Mouse (Mus musculus): Measurements from ENCODE around the gene 4933411K16Rik. TPM values are rescaled to one million over a fixed set of nuclear protein-coding genes. Genes with fewer than 3 reads are reported as not detected.

4933411K16Rik gene
- under 1 TPM; 0.35 to 0.36 TPM for total RNA-seq (2021)
- long read RNA-seq, experiment 1, result 0 reads
- long read RNA-seq, experiment 2, result 0 reads

DNA sequence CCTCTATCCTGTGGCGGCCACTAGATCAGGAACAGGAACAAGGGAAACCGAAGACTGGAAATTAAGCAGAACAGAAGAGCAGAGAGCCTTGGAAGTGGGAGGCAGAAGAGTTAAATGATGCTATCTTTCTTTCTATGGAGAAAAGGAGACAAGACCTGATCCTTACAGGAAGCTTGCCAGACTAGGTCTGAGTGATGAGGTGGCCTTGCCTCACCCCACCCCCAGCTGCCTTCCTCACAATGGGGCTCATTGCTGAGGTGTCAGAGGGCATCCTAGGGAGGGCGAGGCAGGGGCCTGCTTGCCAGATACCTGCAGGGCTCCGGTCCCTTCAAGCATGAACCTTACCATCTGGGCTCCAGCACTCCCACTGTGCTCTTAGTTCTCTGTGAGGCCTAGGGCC lies at the start of gene 4933411K16Rik:
Gene 4933411K16Rik (plus strand): TSS at position 301 of the 400 bp plus-strand sequence.
- DNase-seq (ENCODE audit: low spot score in 2 of 2), result no peak

DNA sequence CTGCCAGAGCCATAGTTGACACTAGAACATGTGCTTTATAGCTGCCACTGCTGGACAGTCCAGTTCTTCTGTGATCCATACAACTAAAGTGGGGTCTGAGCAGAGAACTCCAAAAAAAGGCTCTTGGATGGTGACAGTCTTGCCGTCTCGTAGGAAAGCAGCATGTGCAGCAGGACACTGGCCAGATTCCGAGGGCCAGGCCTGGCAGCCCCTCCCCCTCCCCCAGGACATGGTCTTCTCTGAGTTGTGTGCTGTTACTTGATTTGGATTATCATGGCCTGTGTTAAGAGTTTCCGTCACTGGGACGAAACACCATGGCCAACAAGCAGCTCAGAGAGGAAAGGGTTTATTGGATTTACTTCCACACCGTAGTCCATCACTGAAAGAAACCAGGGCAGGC lies 47.8 kb upstream of the 4933411K16Rik start:
- DNase-seq (ENCODE audit: low spot score in 2 of 2), result no peak

DNA sequence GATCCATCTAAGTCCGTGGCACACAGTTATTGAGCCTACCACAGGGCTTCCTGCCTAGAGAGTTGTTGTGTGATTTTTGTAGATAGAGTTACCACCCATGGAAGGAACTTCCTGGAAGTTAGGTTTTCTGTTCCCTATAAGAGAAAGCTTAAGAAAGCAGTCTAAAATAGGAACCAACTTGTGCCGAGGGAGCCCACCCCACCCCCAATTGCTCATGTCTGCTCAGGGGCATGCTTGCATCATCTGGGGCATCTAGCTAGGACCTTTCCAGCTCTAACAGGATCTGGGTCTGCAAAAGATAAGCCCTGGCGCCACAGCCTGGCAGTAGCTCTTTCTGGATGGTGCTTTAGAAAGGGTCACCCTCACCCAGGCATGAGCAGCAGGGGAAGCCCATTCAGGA lies 46.4 kb upstream of the 4933411K16Rik start:
- no peak for DNase-seq (ENCODE audit: low spot score in 2 of 2)

DNA sequence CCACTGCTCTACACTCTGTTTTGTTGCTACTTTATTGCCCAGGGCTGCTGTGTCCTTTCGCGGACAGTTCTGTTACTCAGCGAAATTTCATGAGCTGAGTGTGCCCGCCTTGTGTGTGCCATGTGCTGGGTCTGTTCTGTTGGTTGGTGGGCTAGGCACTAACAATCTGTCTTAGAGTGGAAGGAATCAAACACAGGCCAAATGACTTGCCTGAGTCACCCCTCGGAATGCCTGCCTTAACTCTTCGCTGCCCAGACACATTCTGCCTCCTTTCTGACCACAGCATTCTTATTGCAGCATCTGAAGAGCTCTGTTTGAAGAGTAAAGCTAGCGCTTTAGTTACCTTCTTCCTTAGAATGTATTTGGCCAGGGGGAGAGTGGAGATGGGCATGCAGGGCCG lies 45.5 kb upstream of the 4933411K16Rik start:
- no peak for DNase-seq (ENCODE audit: low spot score in 2 of 2)

DNA sequence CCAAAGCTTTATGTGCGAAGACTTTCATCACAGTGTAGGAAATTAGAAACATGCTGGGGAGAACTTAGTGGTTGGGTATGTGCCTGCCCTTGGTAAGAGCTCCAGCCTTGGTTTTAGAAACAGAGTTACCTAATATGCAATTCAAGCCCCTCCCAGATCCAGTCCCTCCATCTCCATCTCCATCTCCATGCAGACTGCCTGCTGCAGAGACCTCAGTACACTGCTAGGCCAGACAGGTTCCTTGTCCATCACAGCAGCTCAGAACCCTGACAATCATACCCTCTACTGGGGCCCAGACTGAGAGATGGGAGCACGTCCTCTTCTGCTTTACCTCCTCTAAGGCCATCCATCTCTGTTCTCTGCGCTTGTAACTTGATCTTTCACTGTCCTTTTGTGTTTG lies 43.5 kb upstream of the 4933411K16Rik start:
- DNase-seq (ENCODE audit: low spot score in 2 of 2), result no peak

DNA sequence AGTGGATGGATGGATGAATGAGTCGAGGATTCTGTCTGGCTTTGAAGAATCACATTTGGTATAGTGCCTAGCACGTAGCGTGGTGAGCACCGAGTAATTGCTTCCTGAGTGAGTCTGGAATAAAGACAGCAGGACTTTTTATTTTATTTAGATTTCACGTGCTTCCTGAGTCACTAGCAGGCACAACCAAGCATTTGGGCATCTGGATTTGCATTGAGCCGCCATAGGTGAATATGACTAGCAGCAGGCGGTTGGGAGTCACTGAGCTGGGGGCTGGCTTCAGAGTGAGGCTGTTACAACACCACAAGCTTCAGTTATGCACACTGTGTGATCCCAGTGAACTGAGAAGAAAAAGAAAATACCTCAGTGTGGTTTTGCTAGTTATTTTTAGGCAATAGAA lies 43.0 kb upstream of the 4933411K16Rik start:
- DNase-seq (ENCODE audit: low spot score in 2 of 2), result no peak

DNA sequence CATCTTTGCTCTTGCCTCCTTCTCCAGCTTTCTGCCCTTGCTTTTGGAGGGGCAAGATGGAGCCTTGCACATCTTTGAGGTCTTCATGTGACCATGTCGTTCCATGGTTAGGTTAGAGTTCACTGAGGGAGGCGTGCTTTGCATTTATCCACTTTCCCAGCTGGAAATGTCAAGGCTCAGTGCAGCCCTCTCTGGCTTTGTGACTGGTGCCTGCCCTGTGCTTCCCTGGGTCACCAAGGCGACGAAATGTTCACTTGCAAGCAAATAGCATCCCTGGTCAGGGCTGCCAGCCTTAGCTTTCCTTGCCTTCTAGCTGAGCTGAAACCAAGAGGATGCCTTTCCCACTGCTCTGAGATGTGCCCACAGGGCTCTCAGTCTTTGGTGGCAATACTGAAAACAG lies 41.6 kb upstream of the 4933411K16Rik start:
- no peak for DNase-seq (ENCODE audit: low spot score in 2 of 2)

DNA sequence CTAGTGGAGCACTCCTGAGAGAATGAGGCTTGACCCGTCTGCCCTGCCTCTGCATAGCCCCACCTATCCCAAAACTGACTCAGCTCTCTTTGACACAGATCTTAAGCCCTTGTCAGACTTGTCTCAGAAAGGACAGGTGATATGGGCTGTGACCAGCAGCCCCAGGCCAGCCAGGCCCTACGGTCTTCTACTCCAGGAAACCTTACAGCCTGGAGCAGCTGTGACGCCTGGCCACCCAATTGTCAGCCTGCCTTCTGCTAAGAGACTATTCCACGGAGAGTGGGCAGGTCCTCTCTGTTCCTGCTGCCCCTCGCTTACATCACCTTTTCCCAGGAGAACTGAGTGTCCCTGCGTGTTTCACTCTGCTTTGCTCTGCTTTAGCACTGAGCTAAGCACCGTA lies 40.9 kb upstream of the 4933411K16Rik start:
- DNase-seq (ENCODE audit: low spot score in 2 of 2), result no peak

DNA sequence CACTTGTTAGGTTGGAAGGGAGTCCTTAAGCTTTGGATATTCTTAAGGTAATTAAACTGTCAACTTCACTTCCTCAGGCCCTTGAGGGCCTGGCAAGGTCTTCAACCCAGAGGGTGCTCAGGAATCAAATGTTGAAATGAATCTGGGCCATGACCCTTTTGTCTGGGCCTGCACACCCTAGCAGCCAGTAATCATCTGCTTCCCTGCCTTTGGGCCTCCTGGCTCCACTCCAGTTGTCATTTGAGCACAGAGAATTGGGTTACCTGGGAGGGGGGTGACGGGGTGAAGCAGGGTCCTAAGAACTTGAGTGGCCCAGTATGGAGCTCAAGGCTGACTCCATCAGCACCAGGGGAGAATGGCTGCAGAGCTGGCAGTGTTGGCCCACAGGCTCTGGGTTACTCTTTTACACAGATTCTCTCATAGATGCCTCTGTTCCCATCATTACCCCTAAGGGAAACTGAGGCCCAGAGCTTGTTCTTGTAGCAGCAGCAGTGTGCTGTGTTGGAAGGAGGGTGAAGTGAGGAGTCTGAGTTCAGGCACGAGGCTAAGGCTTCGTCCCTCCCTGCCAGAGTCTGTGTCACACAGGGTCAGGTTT lies 37.7 kb upstream of the 4933411K16Rik start:
- no peak for DNase-seq (ENCODE audit: low spot score in 2 of 2)

DNA sequence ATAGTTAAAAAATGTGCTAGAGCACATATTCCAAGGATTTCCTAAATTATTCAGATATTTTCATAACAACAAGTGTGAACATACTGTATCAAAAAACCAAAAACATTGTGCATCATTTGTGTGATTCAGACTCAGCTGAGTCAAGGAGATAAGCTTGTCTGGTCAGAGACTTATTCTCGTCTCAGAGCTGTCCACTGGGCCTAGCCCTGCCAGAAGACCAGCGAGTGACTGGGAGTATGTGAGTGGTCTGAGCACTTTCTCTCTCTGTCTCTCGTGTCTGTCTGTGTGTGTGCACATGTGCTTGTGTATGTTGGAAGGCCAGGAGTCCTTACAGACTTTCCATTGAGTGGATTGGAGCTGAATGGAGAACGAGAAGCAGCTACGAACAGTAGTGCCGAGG lies 37.0 kb upstream of the 4933411K16Rik start:
- DNase-seq (ENCODE audit: low spot score in 2 of 2), result no peak

DNA sequence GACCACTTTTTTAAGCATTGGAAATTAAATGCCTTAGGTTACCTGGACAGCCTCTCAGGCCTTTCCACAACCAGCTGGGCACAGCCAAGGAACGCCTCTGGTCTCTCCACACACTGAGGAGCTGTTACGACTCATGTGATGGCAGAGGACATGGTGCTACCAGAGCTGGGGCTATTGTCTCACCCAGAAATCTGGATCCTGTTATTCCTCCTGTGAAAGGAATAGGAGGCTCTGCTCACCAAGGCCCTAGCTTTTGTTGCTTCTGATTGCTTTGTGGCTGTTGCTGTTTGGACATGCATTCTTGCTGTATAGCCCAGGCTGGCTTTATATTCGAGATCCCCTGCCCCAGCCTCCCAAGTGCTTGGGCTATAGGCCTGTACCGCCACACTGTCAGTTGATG lies 35.8 kb upstream of the 4933411K16Rik start:
- DNase-seq (ENCODE audit: low spot score in 2 of 2), result no peak

DNA sequence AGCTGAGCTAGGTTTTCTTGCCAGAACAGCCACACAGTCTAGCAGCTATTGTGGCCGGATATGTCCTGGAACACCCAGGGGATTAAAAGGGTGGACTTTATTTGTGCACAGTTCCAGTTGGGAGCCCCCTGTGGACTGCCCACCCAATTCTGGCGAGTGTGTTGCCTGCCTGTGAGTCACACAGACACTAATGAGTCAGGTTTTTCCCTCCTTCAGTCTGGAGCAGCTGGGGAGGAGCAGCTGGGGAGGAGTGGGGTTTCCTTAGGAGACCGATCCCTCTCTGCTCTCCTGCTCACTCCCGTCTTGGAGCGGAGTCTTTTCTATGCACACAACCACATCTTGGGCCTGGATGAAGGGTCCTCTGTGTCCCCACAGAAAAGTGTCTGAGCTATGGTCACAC lies 35.2 kb upstream of the 4933411K16Rik start:
- no peak for DNase-seq (ENCODE audit: low spot score in 2 of 2)

DNA sequence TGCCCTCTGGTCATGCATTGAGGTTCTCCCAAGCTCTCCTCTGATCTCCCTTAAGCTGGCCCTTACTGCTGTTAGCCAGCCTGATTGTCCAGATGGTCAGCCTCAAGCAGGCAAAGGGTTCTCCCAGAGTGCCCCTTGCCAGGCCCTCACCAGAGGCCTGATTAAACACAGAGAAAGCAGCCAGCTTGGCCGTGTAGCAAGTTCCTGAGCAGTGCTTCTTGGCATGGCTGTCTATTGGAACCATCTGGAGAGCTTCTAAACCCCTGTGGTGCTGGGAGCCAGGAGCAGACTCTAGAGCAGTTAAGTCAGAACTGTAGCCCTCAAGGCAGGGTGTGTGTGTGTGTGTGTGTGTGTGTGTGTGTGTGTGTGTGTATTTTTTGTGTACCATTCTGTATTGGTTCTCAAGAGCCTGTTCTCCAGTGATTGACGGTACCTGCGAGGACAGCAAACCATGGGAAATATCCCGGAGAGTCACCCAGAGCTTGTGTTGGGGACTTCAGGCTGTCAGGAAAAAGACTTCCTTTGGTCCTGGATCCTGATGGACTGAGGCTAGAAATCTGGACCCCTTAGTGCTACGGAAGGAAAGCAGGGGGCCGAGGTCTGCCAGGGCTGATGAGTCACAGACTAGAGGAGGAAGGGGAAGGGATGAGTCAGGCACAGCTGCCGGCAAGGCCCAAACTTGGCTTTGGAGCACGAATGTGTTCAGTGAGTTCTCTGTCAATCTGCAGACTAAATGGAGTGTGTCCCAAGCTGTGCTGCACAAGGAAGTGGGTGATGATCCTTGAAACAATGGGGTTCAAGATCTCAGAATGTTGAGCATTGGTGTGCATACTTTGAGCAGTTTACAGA lies 34.4 kb upstream of the 4933411K16Rik start:
- peak; percentile 43 to 64 for DNase-seq (ENCODE audit: low spot score in 2 of 2)

DNA sequence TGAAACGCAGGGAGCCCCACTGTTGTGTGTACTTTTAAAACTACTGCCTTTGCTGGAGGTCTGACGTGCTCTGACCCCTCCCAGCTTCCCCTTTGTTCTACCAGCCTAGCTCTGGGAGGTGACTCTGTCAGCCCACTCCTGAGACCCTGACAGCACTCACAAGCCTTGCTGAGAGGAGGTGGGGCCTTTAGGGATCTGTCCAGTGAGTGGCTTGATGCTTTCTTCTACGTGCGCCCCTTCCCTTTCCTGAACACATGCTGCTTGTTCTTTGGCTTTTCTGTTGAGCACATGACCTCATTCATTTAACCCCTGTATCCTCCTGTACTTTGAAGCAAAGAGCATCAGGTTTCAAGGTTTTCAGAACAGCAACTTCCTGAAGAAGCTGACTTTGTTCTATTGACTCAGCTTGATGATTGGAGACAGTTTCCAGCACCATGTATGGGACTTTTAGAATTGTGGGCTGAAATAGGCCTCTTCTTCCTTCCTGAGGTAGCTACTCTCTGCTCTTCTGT lies 33.0 kb upstream of the 4933411K16Rik start:
- no peak for DNase-seq (ENCODE audit: low spot score in 2 of 2)

DNA sequence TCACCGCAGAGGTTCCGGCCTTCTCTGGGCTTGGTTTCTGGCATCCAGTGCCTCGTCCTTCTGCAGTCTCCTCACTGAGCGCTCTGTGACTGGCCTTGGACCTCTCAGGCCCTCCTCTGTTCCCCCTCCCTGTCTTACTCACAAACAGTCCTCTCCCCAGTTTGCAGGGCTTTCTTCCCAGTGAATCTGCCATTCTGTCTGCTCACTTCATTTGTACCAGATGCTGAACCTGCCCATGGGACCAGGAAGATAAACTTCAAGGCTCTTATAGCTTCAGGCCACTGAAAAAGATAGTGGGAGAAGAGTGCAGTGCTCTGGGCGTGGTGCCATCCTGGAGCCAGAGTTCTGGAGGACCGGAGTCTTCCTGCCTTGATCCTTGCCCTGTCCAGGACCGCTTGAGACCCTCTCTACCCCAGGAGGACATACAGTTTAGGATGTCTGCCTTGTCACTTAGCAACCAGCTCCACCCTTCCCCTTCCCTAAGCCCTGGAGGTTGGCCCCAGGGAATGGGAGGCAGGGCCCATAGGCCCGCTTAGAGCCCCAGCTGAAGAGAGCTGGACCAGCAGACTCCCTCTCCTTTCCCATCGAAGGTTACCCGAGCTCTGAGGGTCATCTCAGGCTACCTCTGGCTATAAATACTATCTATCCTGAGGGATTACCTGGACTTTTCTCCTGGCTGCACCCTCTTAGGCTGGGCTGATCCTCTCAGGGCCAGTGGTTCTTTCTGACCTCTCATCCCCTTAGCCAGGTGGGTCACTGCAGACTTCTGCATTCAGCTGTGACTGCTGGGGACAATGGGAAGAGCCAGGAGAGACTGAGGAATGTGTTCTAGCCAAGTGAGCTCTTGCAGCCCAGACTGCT lies 30.1 kb upstream of the 4933411K16Rik start:
- DNase-seq (ENCODE audit: low spot score in 2 of 2), result no peak

DNA sequence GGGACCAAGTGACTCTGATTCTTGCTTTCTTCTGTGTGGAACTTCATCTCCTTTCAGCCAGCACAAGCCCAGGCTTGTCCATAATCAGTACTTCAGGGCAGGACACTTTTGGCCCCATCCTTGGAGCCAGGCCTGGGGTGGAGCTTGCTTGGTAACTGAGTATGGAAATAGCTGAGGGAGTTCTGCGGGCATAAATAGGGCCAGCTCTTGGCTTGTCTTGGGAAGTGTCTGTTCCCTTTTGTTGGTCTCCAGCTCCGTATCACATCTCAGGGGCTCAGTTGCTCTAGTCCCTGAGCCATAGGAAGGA lies 29.6 kb upstream of the 4933411K16Rik start:
- DNase-seq (ENCODE audit: low spot score in 2 of 2), result no peak

DNA sequence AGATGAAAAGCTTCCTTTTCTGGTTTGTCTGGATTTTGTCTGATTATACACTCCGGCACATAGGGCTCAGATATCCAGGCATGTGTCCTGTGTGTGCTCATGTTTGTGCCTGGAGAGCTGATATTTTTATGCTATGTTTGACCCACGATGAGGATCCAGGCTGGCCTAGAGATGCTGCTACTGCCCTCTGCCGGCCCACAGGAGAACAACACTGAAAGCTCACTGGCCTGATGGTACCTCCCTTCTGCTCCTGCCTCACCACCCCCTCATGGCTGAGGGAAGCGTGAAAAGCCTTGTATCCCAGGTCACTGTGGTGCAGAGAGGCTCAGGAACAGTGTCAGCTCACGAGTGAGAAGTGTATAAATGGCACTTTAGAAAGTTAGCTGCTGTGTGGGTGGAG lies 25.9 kb upstream of the 4933411K16Rik start:
- peak; percentile 82 to 87 for DNase-seq (ENCODE audit: low spot score in 2 of 2)

DNA sequence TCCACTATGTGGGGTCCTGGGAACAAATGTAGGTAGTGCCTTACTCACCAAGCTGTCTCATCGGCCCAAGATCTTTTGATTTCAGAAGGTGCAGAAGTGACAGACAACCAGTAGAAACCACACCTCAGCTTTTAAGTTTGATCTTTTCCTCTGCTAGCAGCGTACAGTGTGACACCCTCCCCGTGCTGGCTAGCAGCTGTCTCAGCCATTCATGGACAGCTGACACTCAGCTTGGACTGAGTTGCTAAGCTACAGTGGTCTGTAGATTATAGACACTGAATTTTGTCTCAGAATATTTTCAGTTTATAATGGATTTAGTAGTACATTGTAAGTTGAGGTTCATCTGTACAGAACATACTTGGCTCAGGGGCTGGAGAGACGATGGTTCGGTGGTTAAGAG lies 20.9 kb upstream of the 4933411K16Rik start:
- DNase-seq (ENCODE audit: low spot score in 2 of 2), result no peak

DNA sequence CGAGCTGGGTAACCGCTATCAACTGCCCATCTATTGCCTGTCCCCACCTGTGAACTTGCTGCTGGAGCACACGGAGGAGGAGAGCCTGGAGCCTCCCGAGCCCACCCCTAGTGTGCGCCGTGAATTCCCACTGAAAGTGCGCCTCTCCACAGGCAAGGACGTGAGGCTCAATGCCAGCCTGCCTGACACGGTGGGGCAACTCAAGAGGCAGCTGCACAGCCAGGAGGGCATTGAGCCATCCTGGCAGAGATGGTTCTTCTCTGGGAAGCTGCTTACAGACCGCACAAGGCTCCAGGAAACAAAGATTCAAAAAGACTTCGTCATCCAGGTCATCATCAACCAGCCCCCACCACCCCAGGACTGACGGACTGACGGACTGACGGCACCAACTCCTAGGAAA lies 18.4 kb upstream of the 4933411K16Rik start:
- DNase-seq (ENCODE audit: low spot score in 2 of 2), result no peak

DNA sequence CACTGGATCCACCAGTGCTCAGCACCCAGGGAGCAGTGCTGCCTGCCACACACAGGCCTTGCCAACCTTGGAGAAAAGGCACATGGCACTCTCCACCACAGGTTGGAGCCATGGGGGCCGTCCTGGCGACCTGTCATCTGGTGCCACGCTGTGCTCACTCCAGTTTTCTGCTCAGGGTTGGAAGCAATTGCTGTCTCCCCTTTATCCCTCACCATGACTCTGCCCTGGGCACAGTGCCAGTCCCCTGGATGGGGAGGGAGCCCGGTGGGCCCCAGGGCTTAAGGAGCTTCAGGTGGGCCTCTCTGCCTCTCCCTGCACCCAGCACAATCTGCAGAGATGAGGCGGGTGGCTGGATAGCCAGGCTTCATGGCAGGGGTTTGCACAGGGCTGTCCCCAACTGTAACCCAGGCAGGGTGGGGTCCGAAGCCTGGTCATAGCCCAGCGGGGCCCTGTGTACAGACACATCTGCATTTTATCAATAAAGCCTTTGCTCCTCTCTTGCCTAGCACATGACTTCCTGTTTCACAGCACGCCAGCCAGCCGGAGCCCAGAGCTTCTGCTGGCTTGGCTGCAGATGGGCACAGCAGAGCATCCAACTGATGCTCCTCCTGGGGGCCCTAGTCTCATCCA lies 17.8 kb upstream of the 4933411K16Rik start:
- no peak for DNase-seq (ENCODE audit: low spot score in 2 of 2)

DNA sequence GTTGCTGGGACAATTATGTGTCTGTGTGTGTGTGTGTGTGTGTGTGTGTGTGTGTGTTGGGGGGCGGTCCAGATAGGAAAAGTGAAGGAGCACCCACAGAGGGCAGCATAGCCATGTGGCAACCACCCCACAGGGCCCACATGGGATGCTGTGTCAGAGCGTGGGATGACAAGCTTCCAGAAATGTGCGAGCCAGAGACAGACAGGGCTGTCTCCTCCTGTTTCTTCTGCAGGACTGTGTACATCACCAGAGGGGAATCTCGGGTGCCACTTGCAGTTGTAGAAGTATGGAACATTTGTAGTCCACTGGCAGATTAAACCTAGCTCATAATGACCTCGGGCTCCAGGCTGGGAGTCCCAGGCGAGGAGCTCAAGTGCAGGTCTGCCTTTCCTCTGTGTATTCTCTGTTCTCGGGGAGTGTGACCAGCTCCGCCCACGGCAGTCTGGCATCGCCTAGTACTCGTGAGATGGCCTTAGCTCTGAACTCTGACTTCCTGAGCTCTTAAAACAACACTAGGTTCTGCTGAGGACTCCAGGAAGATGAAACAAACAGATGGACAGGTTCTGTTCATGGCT lies 17.1 kb upstream of the 4933411K16Rik start:
- no peak for DNase-seq (ENCODE audit: low spot score in 2 of 2)

Measured in adrenal gland, adult 18-20 months (tissue).